9 mouse cellular contexts compared by ENCODE assay signal in genomic region chr2:118536553-118536952, GRCm38 (mm10). TPM values are rescaled to one million over a fixed set of nuclear protein-coding genes. Genes with fewer than 3 reads are reported as not detected.
DNase-seq lines count a peak whose midpoint lies in the region; ATAC-seq and TF ChIP-seq lines count a peak whose summit lies in the region.
"Had no signal": no experiment of that assay in that cellular context is flagged by ENCODE, and none has a peak within 500 bp of the region (broad histone marks: within the 10 kb centered on the region; RNA-seq: fewer than 3 reads in every experiment).

No protein-coding gene starts in this region.

- no peaks in the 10 kb centered on the region for H3K9me3 ChIP-seq in forebrain, embryonic 10.5 days
- H3K9me3 ChIP-seq in forebrain, embryonic 13.5 days (replicated peaks) = no peaks in the 10 kb centered on the region
- no peaks in the 10 kb centered on the region for H3K9me3 ChIP-seq in limb, embryonic 12.5 days

- ATAC-seq in forebrain, embryonic 13.5 days = no peak
- no peak for ATAC-seq in limb, embryonic 12.5 days (ENCODE audit: insufficient number of reproducible peaks, insufficient read depth, low FRiP score, low TSS enrichment, low read depth)
- no peak for ATAC-seq in megakaryocyte, adult 5-6 weeks (ENCODE audit: poor library complexity, severe bottlenecking)

- no peak for DNase-seq in forebrain, embryonic 10.5 days (ENCODE audit: extremely low spot score, low spot score)
- DNase-seq in adrenal gland, postnatal 14 days = peak; percentile 91
- DNase-seq in heart, adult 2 months = peak; percentile 70 to 82
- DNase-seq in spleen, postnatal 14 days (ENCODE audit: low spot score in 2 of 2) = no peak
- no peak for DNase-seq in retina, embryonic 14.5 days (ENCODE audit: low spot score)

- H3K27ac ChIP-seq in forebrain, embryonic 10.5 days = peak overlapping the region; percentile 51; the same call in 1 of the 2 replicates
- no peak overlapping the region for H3K27ac ChIP-seq in forebrain, embryonic 13.5 days
- peak overlapping the region; percentile 44; the same call in 1 of the 2 replicates for H3K27ac ChIP-seq in heart, adult 2 months
- H3K27ac ChIP-seq in limb, embryonic 12.5 days = 0 out of 2 replicates have a peak overlapping the region, but pooled peaks have one; percentile 25

- peaks cover 65% of the 10 kb centered on the region for H3K4me1 ChIP-seq in forebrain, embryonic 10.5 days
- H3K4me1 ChIP-seq in forebrain, embryonic 13.5 days = peaks cover 45% of the 10 kb centered on the region
- peaks cover 31% of the 10 kb centered on the region for H3K4me1 ChIP-seq in heart, adult 2 months (ENCODE audit: control insufficient read depth, insufficient read depth, low read length)
- peaks cover 56% of the 10 kb centered on the region for H3K4me1 ChIP-seq in limb, embryonic 12.5 days (replicated peaks)

- no peak overlapping the region for H3K4me2 ChIP-seq in forebrain, embryonic 13.5 days
- no peak overlapping the region for H3K4me2 ChIP-seq in limb, embryonic 12.5 days

- H3K4me3 ChIP-seq in forebrain, embryonic 10.5 days = no peak overlapping the region
- no peak overlapping the region for H3K4me3 ChIP-seq in forebrain, embryonic 13.5 days
- H3K4me3 ChIP-seq in heart, adult 2 months = no peak overlapping the region
- H3K4me3 ChIP-seq in limb, embryonic 12.5 days (replicated peaks) = no peak overlapping the region
- H3K4me3 ChIP-seq: megakaryocyte, embryonic 14.5 days had no signal

- H3K9ac ChIP-seq in forebrain, embryonic 13.5 days = no peak overlapping the region
- H3K9ac ChIP-seq in heart, adult 2 months (ENCODE audit: low read depth, low read length) = no peak overlapping the region
- H3K9ac ChIP-seq in limb, embryonic 12.5 days (replicated peaks) = no peak overlapping the region

- H3K36me3 ChIP-seq in forebrain, embryonic 10.5 days (replicated peaks) = peaks cover 34% of the 10 kb centered on the region
- H3K36me3 ChIP-seq in forebrain, embryonic 13.5 days (ENCODE audit: poor library complexity, severe bottlenecking) = 0 out of 2 replicates have a peak, but pooled peaks cover 2% of the 10 kb centered on the region
- peaks cover 11% of the 10 kb centered on the region for H3K36me3 ChIP-seq in heart, adult 2 months (ENCODE audit: control insufficient read depth, insufficient read depth, low read length)
- H3K36me3 ChIP-seq in limb, embryonic 12.5 days = peaks cover 28% of the 10 kb centered on the region

- TF ChIP-seq EP300 in heart, adult 2 months (IDR thresholded peaks at IDR 0.05; ENCODE audit: insufficient read depth, low read depth, low read length) = 0 out of 2 replicates have a peak, but pooled peaks have one; percentile 10

- 77% methylated on average over 8 of the region's 8 CpGs for WGBS in forebrain, embryonic 10.5 days
- WGBS in forebrain, embryonic 13.5 days = 67% methylated on average over 8 of the region's 8 CpGs
- 21% methylated on average over 8 of the region's 8 CpGs for WGBS in heart, adult 2 months
- WGBS in limb, embryonic 12.5 days = 81% methylated on average over 8 of the region's 8 CpGs

- 0 out of 2 replicates have a peak, but pooled peaks cover 6% of the 10 kb centered on the region for H3K27me3 ChIP-seq in forebrain, embryonic 10.5 days (ENCODE audit: poor library complexity, severe bottlenecking)
- H3K27me3 ChIP-seq in forebrain, embryonic 13.5 days = no peaks in the 10 kb centered on the region
- no peaks in the 10 kb centered on the region for H3K27me3 ChIP-seq in heart, adult 2 months (ENCODE audit: control insufficient read depth, insufficient read depth, low read length)
- H3K27me3 ChIP-seq in limb, embryonic 12.5 days = no peaks in the 10 kb centered on the region

- intact Hi-C loops in heart, adult 2 months (cut with DNase I) = no loop called here

- no peaks in the 10 kb centered on the region for H3K79me2 ChIP-seq in heart, adult 2 months (replicated peaks; ENCODE audit: control insufficient read depth, insufficient read depth, low read length)

- no peak for TF ChIP-seq CTCF in heart, adult 2 months (IDR thresholded peaks at IDR 0.05)

- TF ChIP-seq POLR2A in heart, adult 2 months (IDR thresholded peaks at IDR 0.05; ENCODE audit: insufficient read depth, low read depth, low read length) = no peak

RNA-seq across cellular contexts. Expression of gene Bmf, which starts 12.9 kb away (rescaled TPM):
- polyA plus RNA-seq in forebrain, embryonic 10.5 days (2016; fragmentation: Nextera tagmentation; extraction: Ambion mirVana) = 3.8 and 4.5 TPM in 2 replicates
- polyA plus RNA-seq in forebrain, embryonic 13.5 days (2015; fragmentation: Nextera tagmentation; extraction: Ambion mirVana) = 1.6 and 2.8 TPM in 2 replicates
- total RNA-seq in adrenal gland, postnatal 14 days (2021) = 14.4 and 26.8 TPM in 2 replicates
- 1 to 10 TPM; 5.5 to 7.0 TPM for total RNA-seq in heart, adult 2 months (2021)
- 2.9 and 5.7 TPM in 2 replicates for polyA plus RNA-seq in heart, adult 2 months (2012; rRNA removed)
- polyA plus RNA-seq in limb, embryonic 12.5 days (2016; fragmentation: Nextera tagmentation; extraction: Ambion mirVana) = 4.8 and 7.1 TPM in 2 replicates
- 8.8 and 12.4 TPM in 2 replicates for total RNA-seq in megakaryocyte, adult 5-6 weeks (2015)
- 9.7 and 11.5 TPM in 2 replicates for total RNA-seq in megakaryocyte, adult 5-6 weeks (2017)

RNA-seq across cellular contexts. Expression of gene Srp14, which starts 57.0 kb away (rescaled TPM):
- polyA plus RNA-seq in forebrain, embryonic 10.5 days (2016; fragmentation: Nextera tagmentation; extraction: Ambion mirVana) = 238 and 240 TPM in 2 replicates
- polyA plus RNA-seq in forebrain, embryonic 13.5 days (2015; fragmentation: Nextera tagmentation; extraction: Ambion mirVana) = 336 and 347 TPM in 2 replicates
- total RNA-seq in adrenal gland, postnatal 14 days (2021) = 140 and 142 TPM in 2 replicates
- total RNA-seq in heart, adult 2 months (2021) = 100 to 1,000 TPM; 116 to 129 TPM
- polyA plus RNA-seq in heart, adult 2 months (2012; rRNA removed) = 64.9 and 112 TPM in 2 replicates
- polyA plus RNA-seq in limb, embryonic 12.5 days (2016; fragmentation: Nextera tagmentation; extraction: Ambion mirVana) = 223 and 232 TPM in 2 replicates
- 160 and 173 TPM in 2 replicates for total RNA-seq in megakaryocyte, adult 5-6 weeks (2015)
- 181 and 193 TPM in 2 replicates for total RNA-seq in megakaryocyte, adult 5-6 weeks (2017)

Comparison
In these comparisons a context has a peak if more than half of its experiments do, and no peak if none do; other contexts are left out.
1. DNase-seq: peak in adrenal gland, postnatal 14 days (single experiment) and heart, adult 2 months (2 of 2); none in forebrain, embryonic 10.5 days (single experiment), spleen, postnatal 14 days (0 of 2) and retina, embryonic 14.5 days (single experiment).